Mouse (Mus musculus): ENCODE results near the gene Tdrd6.

DNA sequence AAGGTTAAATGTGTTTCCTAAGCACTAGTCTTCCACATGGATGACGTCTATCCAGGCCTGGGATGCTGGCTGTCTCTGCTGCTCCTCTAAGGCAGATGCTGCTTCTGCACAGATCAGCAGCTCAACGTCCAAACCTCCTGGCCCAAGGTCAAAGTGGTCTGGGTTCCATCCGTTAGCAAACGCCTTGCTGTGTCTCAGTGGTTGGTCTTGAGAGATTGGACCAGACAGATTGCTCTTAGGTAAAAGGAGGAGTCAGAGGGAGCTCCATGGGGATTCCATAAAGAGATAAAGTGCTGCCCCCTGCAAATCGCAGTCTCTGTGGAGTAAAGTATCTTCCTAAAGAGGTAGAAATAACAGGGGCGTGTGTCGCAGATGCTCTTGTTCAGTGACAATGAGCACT, 13.1 kb upstream of the Tdrd6 start:
- TF ChIP-seq CTCF (IDR thresholded peaks at IDR 0.05; ENCODE audit: low read depth) (no peak), EP300 (IDR thresholded peaks at IDR 0.05; ENCODE audit: low read depth) (no peak)

Data from liver, postnatal 0 days (tissue).